Mouse (Mus musculus): ENCODE results near the gene Rb1. TPM values are rescaled to one million over a fixed set of nuclear protein-coding genes. Genes with fewer than 3 reads are reported as not detected.

Rb1 gene
- polyA plus RNA-seq, 2 experiments = 15.6 to 29.6 TPM

- no peak for TF ChIP-seq POLR2A (IDR thresholded peaks at IDR 0.05; ENCODE audit: borderline replicate concordance, extremely low read depth, insufficient read depth, insufficient read length)
- H3K27me3 ChIP-seq (ENCODE audit: control insufficient read depth, insufficient read depth, low read length) = no peaks in the 10 kb centered on the region
- no peaks in the 10 kb centered on the region for H3K9me3 ChIP-seq (ENCODE audit: control insufficient read depth, low read length)
- WGBS = 35% methylated on average over 25 of the region's 25 CpGs
- H3K4me1 ChIP-seq (ENCODE audit: control insufficient read depth, insufficient read depth, low read length) = 0 out of 2 replicates have a peak, but pooled peaks cover 12% of the 10 kb centered on the region
- H3K27ac ChIP-seq (replicated peaks; ENCODE audit: low read depth, low read length) = peak overlapping the region; percentile 99
- H3K4me3 ChIP-seq (replicated peaks; ENCODE audit: low read length) = peak overlapping the region; percentile 67
- no peaks in the 10 kb centered on the region; the same call in 1 of the 2 replicates for H3K36me3 ChIP-seq (ENCODE audit: control insufficient read depth, insufficient read depth, low read length)
- DNase-seq (ENCODE audit: low spot score) (no peak), ATAC-seq (ENCODE audit: low FRiP score, low read depth) (no peak)
- peak overlapping the region; percentile 96 for H3K9ac ChIP-seq (ENCODE audit: low read depth, low read length, severe bottlenecking)
- peak overlapping the region; percentile 75 for H3K4me2 ChIP-seq (replicated peaks; ENCODE audit: low read depth, low read length, severe bottlenecking)
These were observed 181.8 kb downstream of the Rb1 start for GRCm38 (mm10) chr14:73143710-73144420.

GRCm38 (mm10) chr14:73142896-73143709 is 182.5 kb downstream of the Rb1 start:
- DNase-seq (ENCODE audit: low spot score) (peak; percentile 73), ATAC-seq (ENCODE audit: low FRiP score, low read depth) (peak; percentile 89)
- Histone ChIP-seq H3K27ac (replicated peaks; ENCODE audit: low read depth, low read length) (peak overlapping the region; percentile 99), H3K9ac (ENCODE audit: low read depth, low read length, severe bottlenecking) (peak overlapping the region; percentile 96), H3K27me3 (ENCODE audit: control insufficient read depth, insufficient read depth, low read length) (no peaks in the 10 kb centered on the region), H3K9me3 (ENCODE audit: control insufficient read depth, low read length) (no peaks in the 10 kb centered on the region), H3K36me3 (ENCODE audit: control insufficient read depth, insufficient read depth, low read length) (no peaks in the 10 kb centered on the region; the same call in 1 of the 2 replicates), H3K4me3 (replicated peaks; ENCODE audit: low read length) (peak overlapping the region; percentile 67), H3K4me1 (ENCODE audit: control insufficient read depth, insufficient read depth, low read length) (0 out of 2 replicates have a peak, but pooled peaks cover 12% of the 10 kb centered on the region), H3K4me2 (replicated peaks; ENCODE audit: low read depth, low read length, severe bottlenecking) (peak overlapping the region; percentile 75)
- TF ChIP-seq POLR2A (IDR thresholded peaks at IDR 0.05; ENCODE audit: borderline replicate concordance, extremely low read depth, insufficient read depth, insufficient read length) = peak; percentile 58; the same call in 1 of the 2 replicates
- 2% methylated on average over 71 of the region's 88 CpGs for WGBS

GRCm38 (mm10) chr14:73142421-73142895 is 183.2 kb downstream of the Rb1 start:
- ATAC-seq (ENCODE audit: low FRiP score, low read depth) (peak; percentile 56; the same call in 1 of the 2 replicates), DNase-seq (ENCODE audit: low spot score) (peak; percentile 70)
- Histone ChIP-seq H3K36me3 (ENCODE audit: control insufficient read depth, insufficient read depth, low read length) (no peaks in the 10 kb centered on the region; the same call in 1 of the 2 replicates), H3K9ac (ENCODE audit: low read depth, low read length, severe bottlenecking) (peak overlapping the region; percentile 96), H3K4me1 (ENCODE audit: control insufficient read depth, insufficient read depth, low read length) (0 out of 2 replicates have a peak, but pooled peaks cover 12% of the 10 kb centered on the region), H3K4me3 (replicated peaks; ENCODE audit: low read length) (peak overlapping the region; percentile 67), H3K9me3 (ENCODE audit: control insufficient read depth, low read length) (no peaks in the 10 kb centered on the region), H3K4me2 (replicated peaks; ENCODE audit: low read depth, low read length, severe bottlenecking) (peak overlapping the region; percentile 75), H3K27ac (replicated peaks; ENCODE audit: low read depth, low read length) (peak overlapping the region; percentile 99), H3K27me3 (ENCODE audit: control insufficient read depth, insufficient read depth, low read length) (no peaks in the 10 kb centered on the region)
- no peak for TF ChIP-seq POLR2A (IDR thresholded peaks at IDR 0.05; ENCODE audit: borderline replicate concordance, extremely low read depth, insufficient read depth, insufficient read length)
- under 1% methylated on average over 11 of the region's 11 CpGs for WGBS

- Histone ChIP-seq H3K36me3 (ENCODE audit: control insufficient read depth, insufficient read depth, low read length) (no peaks in the 10 kb centered on the region), H3K4me3 (replicated peaks; ENCODE audit: low read length) (no peak overlapping the region), H3K9me3 (ENCODE audit: control insufficient read depth, low read length) (no peaks in the 10 kb centered on the region), H3K9ac (ENCODE audit: low read depth, low read length, severe bottlenecking) (no peak overlapping the region), H3K4me1 (ENCODE audit: control insufficient read depth, insufficient read depth, low read length) (0 out of 2 replicates have a peak, but pooled peaks cover 12% of the 10 kb centered on the region), H3K27me3 (ENCODE audit: control insufficient read depth, insufficient read depth, low read length) (no peaks in the 10 kb centered on the region), H3K27ac (replicated peaks; ENCODE audit: low read depth, low read length) (peak overlapping the region; percentile 99), H3K4me2 (replicated peaks; ENCODE audit: low read depth, low read length, severe bottlenecking) (peak overlapping the region; percentile 75; the same call in 1 of the 2 replicates)
- no peak for TF ChIP-seq POLR2A (IDR thresholded peaks at IDR 0.05; ENCODE audit: borderline replicate concordance, extremely low read depth, insufficient read depth, insufficient read length)
- 83% methylated on average over 3 of the region's 3 CpGs for WGBS
- DNase-seq (ENCODE audit: low spot score) (no peak), ATAC-seq (ENCODE audit: low FRiP score, low read depth) (no peak)
These were observed 183.8 kb downstream of the Rb1 start for GRCm38 (mm10) chr14:73141800-73142199.

GRCm38 (mm10) chr14:73139866-73140265 is 185.8 kb downstream of the Rb1 start:
- Histone ChIP-seq H3K4me1 (ENCODE audit: control insufficient read depth, insufficient read depth, low read length) (0 out of 2 replicates have a peak, but pooled peaks cover 10% of the 10 kb centered on the region), H3K4me2 (replicated peaks; ENCODE audit: low read depth, low read length, severe bottlenecking) (no peak overlapping the region), H3K9ac (ENCODE audit: low read depth, low read length, severe bottlenecking) (no peak overlapping the region), H3K4me3 (replicated peaks; ENCODE audit: low read length) (no peak overlapping the region), H3K9me3 (ENCODE audit: control insufficient read depth, low read length) (no peaks in the 10 kb centered on the region), H3K27me3 (ENCODE audit: control insufficient read depth, insufficient read depth, low read length) (no peaks in the 10 kb centered on the region), H3K36me3 (ENCODE audit: control insufficient read depth, insufficient read depth, low read length) (no peaks in the 10 kb centered on the region), H3K27ac (replicated peaks; ENCODE audit: low read depth, low read length) (no peak overlapping the region)
- no peak for ATAC-seq (ENCODE audit: low FRiP score, low read depth)
- no peak for TF ChIP-seq POLR2A (IDR thresholded peaks at IDR 0.05; ENCODE audit: borderline replicate concordance, extremely low read depth, insufficient read depth, insufficient read length)
- WGBS = 75% methylated on average over 5 of the region's 5 CpGs
- DNase-seq (ENCODE audit: low spot score) = no peak

All from limb, embryonic 14.5 days (tissue).